Mouse (Mus musculus): ENCODE data around the gene Kif2a. TPM values are rescaled to one million over a fixed set of nuclear protein-coding genes. Genes with fewer than 3 reads are reported as not detected.
"Not testable (repeated sequence)": the region's sequence is repeated elsewhere in the genome, so short reads cannot be mapped to it uniquely, and the experiment has no call there.

Kif2a gene
- polyA plus RNA-seq, 1 experiment from 2014 or later, result 19.5 TPM

DNA sequence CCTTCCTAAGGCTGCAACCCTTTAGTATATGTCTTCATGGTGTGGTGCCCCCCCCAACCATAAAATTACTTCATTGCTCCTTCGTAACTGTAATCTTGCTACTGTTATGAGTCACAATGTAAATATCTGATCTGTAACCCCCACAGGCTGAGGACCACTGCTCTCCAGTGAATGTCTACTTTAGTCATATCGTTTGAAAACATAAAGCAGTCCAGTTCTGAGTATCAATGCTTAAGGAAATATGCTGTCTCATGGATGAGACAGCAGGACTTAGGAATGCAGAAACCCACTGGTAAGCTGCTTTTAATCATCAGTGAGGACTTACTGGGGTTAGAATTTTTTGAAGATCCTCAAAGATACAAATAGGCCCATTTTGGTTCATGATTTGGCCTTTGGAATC is 2.5 kb downstream of the Kif2a start:
- ATAC-seq (ENCODE audit: insufficient number of reproducible peaks, low FRiP score), result peak; percentile 30; the same call in 1 of the 2 replicates
- Histone ChIP-seq H3K4me2 (0 out of 2 replicates have a peak overlapping the region, but pooled peaks have one; percentile 11), H3K27ac (ENCODE audit: poor library complexity, severe bottlenecking) (0 out of 2 replicates have a peak overlapping the region, but pooled peaks have one; percentile 1), H3K27me3 (replicated peaks) (no peaks in the 10 kb centered on the region), H3K4me3 (no peak overlapping the region), H3K9ac (no peak overlapping the region), H3K36me3 (no peaks in the 10 kb centered on the region), H3K4me1 (replicated peaks) (peaks cover 20% of the 10 kb centered on the region), H3K9me3 (replicated peaks) (no peaks in the 10 kb centered on the region)
- WGBS, result 47% methylated on average over 2 of the region's 2 CpGs

DNA sequence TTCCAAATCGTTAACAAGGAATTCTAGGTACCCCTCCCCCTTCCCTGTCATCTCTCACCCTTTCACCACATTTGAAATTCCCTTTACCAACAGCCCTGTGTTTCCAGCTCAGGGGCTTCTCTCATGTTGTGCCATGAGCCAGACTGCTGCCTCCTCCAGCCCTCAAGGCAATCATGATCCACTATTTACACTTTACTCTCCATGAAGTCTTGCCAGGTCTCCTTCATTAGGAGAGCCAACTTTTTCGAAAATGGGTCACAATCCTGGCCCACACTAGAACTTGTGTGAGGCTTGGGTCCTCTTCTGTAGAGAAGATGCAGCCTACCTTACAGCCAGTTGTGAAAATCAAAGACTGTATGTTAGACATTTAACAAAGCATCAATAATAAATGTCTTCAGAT is 8.0 kb downstream of the Kif2a start:
- no peak overlapping the region for H3K4me2 ChIP-seq
- no peak for ATAC-seq (ENCODE audit: insufficient number of reproducible peaks, low FRiP score)
- no peaks in the 10 kb centered on the region for H3K27me3 ChIP-seq (replicated peaks)
- H3K4me1 ChIP-seq (replicated peaks), result peaks cover 30% of the 10 kb centered on the region
- no peaks in the 10 kb centered on the region for H3K36me3 ChIP-seq
- WGBS, result 55% methylated on average over 2 of the region's 2 CpGs
- no peak overlapping the region for H3K4me3 ChIP-seq
- H3K9me3 ChIP-seq (replicated peaks), result no peaks in the 10 kb centered on the region
- no peak overlapping the region for H3K9ac ChIP-seq
- H3K27ac ChIP-seq (ENCODE audit: poor library complexity, severe bottlenecking), result no peak overlapping the region

DNA sequence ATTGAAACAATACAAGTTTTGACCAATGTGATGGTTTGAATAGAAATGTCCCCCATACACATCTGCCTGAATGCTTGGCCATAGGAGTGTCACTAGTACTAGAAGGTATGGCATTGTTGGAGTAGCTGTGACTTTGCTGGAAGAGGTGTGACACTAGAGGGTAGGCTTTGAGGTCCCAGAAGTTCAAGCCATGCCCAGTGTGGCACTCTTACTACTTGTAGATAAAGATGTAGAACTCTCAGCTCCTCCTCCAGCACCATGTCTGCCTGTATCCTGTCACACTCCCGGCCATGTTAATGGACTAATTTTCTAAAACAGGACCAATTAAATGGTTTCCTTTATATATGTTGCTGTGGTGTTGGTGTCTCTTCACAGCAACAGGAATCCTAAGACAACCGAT is 10.3 kb downstream of the Kif2a start:
- H3K9me3 ChIP-seq (replicated peaks), result no peaks in the 10 kb centered on the region
- 76% methylated on average over 2 of the region's 2 CpGs for WGBS
- no peaks in the 10 kb centered on the region for H3K27me3 ChIP-seq (replicated peaks)
- no peak overlapping the region for H3K4me3 ChIP-seq
- no peak overlapping the region for H3K9ac ChIP-seq
- H3K4me2 ChIP-seq, result no peak overlapping the region
- ATAC-seq (ENCODE audit: insufficient number of reproducible peaks, low FRiP score), result no peak
- H3K27ac ChIP-seq (ENCODE audit: poor library complexity, severe bottlenecking), result no peak overlapping the region
- H3K36me3 ChIP-seq, result no peaks in the 10 kb centered on the region
- peaks cover 38% of the 10 kb centered on the region for H3K4me1 ChIP-seq (replicated peaks)

DNA sequence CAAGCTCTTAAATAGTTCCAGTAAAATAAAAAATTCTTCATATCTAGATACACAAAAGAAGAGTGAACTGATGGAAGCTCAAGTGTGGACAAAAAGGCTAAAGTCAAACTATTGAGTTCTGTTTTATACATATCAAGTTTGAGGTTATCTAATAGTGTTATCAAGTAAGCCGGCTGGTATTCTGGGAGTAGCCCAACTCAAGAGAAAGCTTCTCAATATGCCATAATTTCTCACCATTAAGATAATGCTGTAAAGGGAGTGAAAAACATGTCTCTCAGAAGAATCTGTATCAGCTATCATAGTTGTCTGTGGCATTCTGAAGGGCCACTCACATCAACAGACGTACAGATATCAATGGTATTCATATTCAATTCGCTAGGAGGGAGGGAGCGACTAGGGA is 13.8 kb downstream of the Kif2a start:
- Histone ChIP-seq H3K4me3 (no peak overlapping the region), H3K36me3 (no peaks in the 10 kb centered on the region), H3K27me3 (replicated peaks) (no peaks in the 10 kb centered on the region), H3K9ac (no peak overlapping the region), H3K9me3 (replicated peaks) (no peaks in the 10 kb centered on the region), H3K4me2 (no peak overlapping the region), H3K4me1 (replicated peaks) (peaks cover 24% of the 10 kb centered on the region), H3K27ac (ENCODE audit: poor library complexity, severe bottlenecking) (no peak overlapping the region)
- no peak for ATAC-seq (ENCODE audit: insufficient number of reproducible peaks, low FRiP score)
- 51% methylated on average over 4 of the region's 4 CpGs for WGBS

DNA sequence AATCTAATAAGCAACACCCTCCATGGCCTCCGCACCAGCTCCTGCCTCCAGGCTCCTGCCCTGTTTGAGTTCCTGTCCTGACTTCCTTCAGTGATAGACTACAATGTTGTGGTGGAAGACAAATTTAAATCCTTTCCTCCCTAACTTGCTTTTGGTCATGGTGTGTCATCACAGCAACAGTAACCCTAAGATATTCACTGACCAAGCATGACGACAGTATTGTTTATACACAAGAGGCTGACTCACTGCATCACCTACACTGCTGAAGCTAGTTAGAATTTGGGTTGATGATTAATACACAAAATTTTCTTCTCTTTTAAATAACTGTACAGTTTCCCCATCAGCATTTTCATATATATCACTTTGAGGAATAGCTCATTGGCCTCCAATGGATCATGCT is 18.7 kb downstream of the Kif2a start:
- 83% methylated on average over 2 of the region's 2 CpGs for WGBS
- no peaks in the 10 kb centered on the region for H3K27me3 ChIP-seq (replicated peaks)
- H3K4me2 ChIP-seq, result no peak overlapping the region
- no peak overlapping the region for H3K4me3 ChIP-seq
- no peak overlapping the region for H3K9ac ChIP-seq
- 0 out of 2 replicates have a peak, but pooled peaks cover 4% of the 10 kb centered on the region for H3K36me3 ChIP-seq
- no peaks in the 10 kb centered on the region for H3K9me3 ChIP-seq (replicated peaks)
- peaks cover 15% of the 10 kb centered on the region for H3K4me1 ChIP-seq (replicated peaks)
- no peak overlapping the region for H3K27ac ChIP-seq (ENCODE audit: poor library complexity, severe bottlenecking)
- ATAC-seq (ENCODE audit: insufficient number of reproducible peaks, low FRiP score), result no peak

DNA sequence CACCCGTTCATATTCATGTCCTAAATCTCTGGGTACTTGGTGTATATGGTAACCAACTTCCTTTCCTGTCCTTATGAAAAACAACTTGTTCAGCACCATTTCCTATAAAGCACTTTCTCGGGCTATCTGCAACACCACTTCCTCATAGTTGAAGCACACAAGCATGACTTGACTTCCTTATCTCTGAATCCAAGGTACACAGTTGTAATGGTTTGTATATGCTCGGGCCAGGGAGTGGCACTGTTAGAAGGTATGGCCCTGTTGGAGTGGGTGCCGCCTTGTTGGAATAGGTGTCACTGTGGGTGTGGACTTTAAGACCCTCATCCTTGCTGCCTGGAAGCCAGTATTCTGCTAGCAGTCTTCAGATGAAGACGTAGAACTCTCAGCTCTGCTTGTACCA is 23.3 kb downstream of the Kif2a start:
- H3K27ac ChIP-seq (ENCODE audit: poor library complexity, severe bottlenecking), result no peak overlapping the region
- H3K4me2 ChIP-seq, result no peak overlapping the region; the same call in 1 of the 2 replicates

DNA sequence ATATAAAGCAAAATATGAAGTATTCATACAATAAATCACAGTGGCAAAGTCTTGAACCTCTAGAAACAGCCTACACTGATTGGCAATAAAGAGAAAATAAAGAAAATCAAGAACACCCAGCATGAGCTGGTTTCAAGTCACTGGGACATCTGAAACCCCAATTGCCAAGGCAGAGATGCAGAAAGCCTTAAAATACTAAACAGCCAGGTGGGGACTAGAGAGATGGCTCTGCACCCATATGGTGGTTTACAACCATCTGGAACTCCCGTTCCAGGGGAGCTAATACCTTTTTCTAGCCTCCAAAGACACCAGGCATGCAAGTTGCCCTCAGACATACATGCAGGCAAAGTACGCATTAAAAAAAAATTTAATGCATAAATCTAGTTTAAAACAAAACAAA is 23.9 kb downstream of the Kif2a start:
- ATAC-seq (ENCODE audit: insufficient number of reproducible peaks, low FRiP score), result no peak
- no peak overlapping the region for H3K4me2 ChIP-seq
- 85% methylated on average over 2 of the region's 2 CpGs for WGBS
- H3K36me3 ChIP-seq, result peaks cover 9% of the 10 kb centered on the region; the same call in 1 of the 2 replicates
- no peaks in the 10 kb centered on the region for H3K27me3 ChIP-seq (replicated peaks)
- peaks cover 36% of the 10 kb centered on the region for H3K4me1 ChIP-seq (replicated peaks)
- no peak overlapping the region for H3K9ac ChIP-seq
- H3K9me3 ChIP-seq (replicated peaks), result no peaks in the 10 kb centered on the region
- no peak overlapping the region for H3K27ac ChIP-seq (ENCODE audit: poor library complexity, severe bottlenecking)
- no peak overlapping the region for H3K4me3 ChIP-seq

More for the DNA sequence above, 23.3 kb downstream of the Kif2a start:
- H3K9ac ChIP-seq, result no peak overlapping the region
- ATAC-seq (ENCODE audit: insufficient number of reproducible peaks, low FRiP score), result peak; percentile 91
- no peaks in the 10 kb centered on the region for H3K27me3 ChIP-seq (replicated peaks)
- no peak overlapping the region for H3K4me3 ChIP-seq
- H3K4me1 ChIP-seq (replicated peaks), result peaks cover 36% of the 10 kb centered on the region
- no peaks in the 10 kb centered on the region for H3K9me3 ChIP-seq (replicated peaks)
- H3K36me3 ChIP-seq, result 0 out of 2 replicates have a peak, but pooled peaks cover 4% of the 10 kb centered on the region
- WGBS, result 45% methylated on average over 5 of the region's 5 CpGs

DNA sequence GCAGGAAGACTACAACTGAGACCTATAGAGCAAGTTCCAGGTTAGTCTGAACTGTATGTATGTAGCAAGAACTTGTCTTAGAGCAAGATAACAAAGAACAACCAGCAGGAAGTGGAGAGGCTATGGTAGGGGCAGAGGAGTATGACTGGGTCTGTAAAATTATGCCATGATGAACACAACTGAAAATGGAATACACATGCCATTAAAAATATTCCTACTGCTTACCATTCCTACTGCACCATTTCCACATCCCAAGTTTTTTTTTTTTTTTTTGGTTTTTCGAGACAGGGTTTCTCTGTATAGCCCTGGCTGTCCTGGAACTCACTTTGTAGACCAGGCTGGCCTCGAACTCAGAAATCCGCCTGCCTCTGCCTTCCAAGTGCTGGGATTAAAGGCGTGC is 24.4 kb downstream of the Kif2a start:
- not testable (repeated sequence) for H3K27ac ChIP-seq (ENCODE audit: poor library complexity, severe bottlenecking); ATAC-seq (ENCODE audit: insufficient number of reproducible peaks, low FRiP score); H3K36me3 ChIP-seq; H3K4me2 ChIP-seq; H3K9me3 ChIP-seq (replicated peaks); H3K4me3 ChIP-seq; H3K9ac ChIP-seq; H3K27me3 ChIP-seq (replicated peaks)
- H3K4me1 ChIP-seq (replicated peaks), result peaks cover 36% of the 10 kb centered on the region
- 90% methylated on average over 4 of the region's 4 CpGs for WGBS

DNA sequence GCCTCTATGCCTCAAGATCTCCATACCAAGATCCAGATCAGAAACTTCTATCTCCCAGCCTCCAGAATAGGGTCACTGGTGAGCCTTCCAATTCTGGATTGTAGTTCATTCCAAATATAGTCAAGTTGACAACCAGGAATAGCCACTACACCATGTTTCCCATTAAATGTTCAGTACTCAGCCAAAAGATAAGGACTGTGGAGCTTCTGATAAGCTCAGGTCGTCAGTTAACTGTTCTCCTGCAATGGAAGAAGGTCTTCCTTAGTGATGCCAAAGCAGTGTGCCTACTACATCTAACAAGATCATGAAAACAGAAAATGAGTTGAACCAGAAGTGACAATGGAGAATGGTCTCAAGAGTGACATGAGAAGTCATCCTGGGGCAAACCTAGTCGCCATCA is 25.0 kb downstream of the Kif2a start:
- peaks cover 36% of the 10 kb centered on the region for H3K4me1 ChIP-seq (replicated peaks)
- H3K9me3 ChIP-seq (replicated peaks), result no peaks in the 10 kb centered on the region
- no peak overlapping the region; the same call in 1 of the 2 replicates for H3K4me2 ChIP-seq
- no peaks in the 10 kb centered on the region for H3K27me3 ChIP-seq (replicated peaks)
- WGBS, result 44% methylated on average over 2 of the region's 2 CpGs
- 0 out of 2 replicates have a peak overlapping the region, but pooled peaks have one; percentile 23 for H3K27ac ChIP-seq (ENCODE audit: poor library complexity, severe bottlenecking)
- ATAC-seq (ENCODE audit: insufficient number of reproducible peaks, low FRiP score), result no peak
- H3K9ac ChIP-seq, result no peak overlapping the region
- no peak overlapping the region for H3K4me3 ChIP-seq
- H3K36me3 ChIP-seq, result peaks cover 13% of the 10 kb centered on the region

DNA sequence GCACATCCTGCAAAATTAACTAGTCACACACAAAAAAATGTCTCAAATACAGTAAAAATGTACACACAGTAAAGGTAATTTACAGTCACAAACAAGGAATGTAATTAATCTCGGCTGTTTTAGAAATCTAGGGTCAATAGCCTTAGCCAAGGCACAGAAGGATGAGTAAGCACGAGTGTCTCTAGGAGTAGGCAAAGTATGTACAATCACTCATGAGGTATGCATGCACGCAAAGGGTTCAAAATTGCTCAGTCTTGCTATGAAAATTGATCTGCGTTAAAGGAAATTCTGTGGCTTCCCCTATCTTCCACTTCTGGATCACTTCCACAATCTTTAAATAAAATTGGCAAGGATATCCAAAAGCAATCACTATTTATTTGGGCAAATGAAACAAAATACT is 60.4 kb downstream of the Kif2a start:
- 90% methylated on average over 4 of the region's 4 CpGs for WGBS
- H3K27ac ChIP-seq (ENCODE audit: poor library complexity, severe bottlenecking), result no peak overlapping the region
- no peak overlapping the region for H3K4me2 ChIP-seq
- no peaks in the 10 kb centered on the region for H3K9me3 ChIP-seq (replicated peaks)
- H3K36me3 ChIP-seq, result peaks cover 38% of the 10 kb centered on the region
- no peaks in the 10 kb centered on the region for H3K27me3 ChIP-seq (replicated peaks)
- H3K4me3 ChIP-seq, result no peak overlapping the region
- no peak for ATAC-seq (ENCODE audit: insufficient number of reproducible peaks, low FRiP score)
- no peaks in the 10 kb centered on the region for H3K4me1 ChIP-seq (replicated peaks)
- no peak overlapping the region for H3K9ac ChIP-seq

DNA sequence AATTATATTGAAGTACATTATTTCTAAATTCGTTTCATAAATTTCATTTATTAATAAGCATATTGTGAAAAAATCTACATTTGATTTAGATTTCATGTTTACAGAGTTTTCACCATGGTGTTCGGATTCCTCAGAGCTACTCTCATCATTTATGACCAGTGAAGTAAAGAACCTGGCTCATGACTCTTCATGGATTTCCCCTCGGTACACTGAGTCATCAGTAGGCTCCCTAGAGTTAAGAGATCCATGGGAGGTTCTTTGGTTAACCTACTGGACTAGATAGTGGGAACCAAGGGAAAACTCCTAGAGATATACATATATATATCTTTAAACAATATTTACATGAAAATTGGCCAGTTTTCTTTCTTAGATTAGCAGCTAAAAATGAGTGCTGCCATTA is 61.4 kb downstream of the Kif2a start:
- no peak overlapping the region for H3K4me3 ChIP-seq
- WGBS, result 88% methylated on average over 3 of the region's 3 CpGs
- no peak overlapping the region for H3K27ac ChIP-seq (ENCODE audit: poor library complexity, severe bottlenecking)
- H3K9ac ChIP-seq, result no peak overlapping the region
- no peak overlapping the region for H3K4me2 ChIP-seq
- H3K27me3 ChIP-seq (replicated peaks), result no peaks in the 10 kb centered on the region
- H3K9me3 ChIP-seq (replicated peaks), result no peaks in the 10 kb centered on the region
- no peak for ATAC-seq (ENCODE audit: insufficient number of reproducible peaks, low FRiP score)
- peaks cover 45% of the 10 kb centered on the region for H3K36me3 ChIP-seq
- no peaks in the 10 kb centered on the region; the same call in 1 of the 2 replicates for H3K4me1 ChIP-seq (replicated peaks)

DNA sequence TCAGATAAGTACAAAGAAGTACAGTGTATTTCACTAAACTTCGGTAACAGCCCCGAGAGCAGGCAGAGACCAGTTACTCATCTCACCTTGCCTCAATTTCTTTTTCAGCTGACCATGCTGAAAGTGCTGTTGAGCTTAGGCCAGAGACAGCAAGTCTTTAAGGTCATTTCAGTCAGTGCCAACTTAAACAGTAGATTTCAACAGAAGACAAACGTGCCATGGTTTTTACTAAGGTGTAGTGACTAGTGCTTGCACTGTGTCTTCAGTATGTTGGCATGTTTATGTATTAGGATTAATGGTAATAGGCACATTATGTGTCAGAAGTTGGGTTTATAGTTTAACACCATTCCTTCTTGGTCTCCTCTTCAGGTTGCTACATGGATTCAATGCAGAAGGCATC is 63.6 kb downstream of the Kif2a start:
- WGBS, result 89% methylated on average over 3 of the region's 3 CpGs
- H3K4me3 ChIP-seq, result no peak overlapping the region
- ATAC-seq (ENCODE audit: insufficient number of reproducible peaks, low FRiP score), result no peak
- peaks cover 49% of the 10 kb centered on the region for H3K36me3 ChIP-seq
- peaks cover 3% of the 10 kb centered on the region; the same call in 1 of the 2 replicates for H3K4me1 ChIP-seq (replicated peaks)
- no peak overlapping the region for H3K9ac ChIP-seq
- H3K9me3 ChIP-seq (replicated peaks), result no peaks in the 10 kb centered on the region
- no peak overlapping the region for H3K27ac ChIP-seq (ENCODE audit: poor library complexity, severe bottlenecking)
- H3K4me2 ChIP-seq, result no peak overlapping the region
- H3K27me3 ChIP-seq (replicated peaks), result no peaks in the 10 kb centered on the region

All from heart, embryonic 12.5 days (tissue).